Mouse (Mus musculus) small intestine, adult 2 months (tissue): ENCODE measurements around the gene Olfr56.
"Not testable (repeated sequence)": the region's sequence is repeated elsewhere in the genome, so short reads cannot be mapped to it uniquely, and the experiment has no call there.

Experiments used
- CTCF ChIP-seq: fragments of 200-500 bp; IDR thresholded peaks from 2 replicates; pipeline ENCODE4 v1.5.1; 2012; ENCODE audit warnings: low read depth, mild to moderate bottlenecking, control low read depth, inconsistent platforms, low read length, moderate library complexity, mixed read lengths; ENCODE audit not compliant: insufficient replicate concordance, insufficient read length; ENCODE audit errors: extremely low read depth
- POLR2A ChIP-seq: fragments of 200-500 bp; IDR thresholded peaks from 2 replicates; pipeline ENCODE4 v1.6.1; 2012; ENCODE audit warnings: low read depth, mild to moderate bottlenecking, control low read depth, inconsistent platforms, low read length, moderate library complexity

DNA sequence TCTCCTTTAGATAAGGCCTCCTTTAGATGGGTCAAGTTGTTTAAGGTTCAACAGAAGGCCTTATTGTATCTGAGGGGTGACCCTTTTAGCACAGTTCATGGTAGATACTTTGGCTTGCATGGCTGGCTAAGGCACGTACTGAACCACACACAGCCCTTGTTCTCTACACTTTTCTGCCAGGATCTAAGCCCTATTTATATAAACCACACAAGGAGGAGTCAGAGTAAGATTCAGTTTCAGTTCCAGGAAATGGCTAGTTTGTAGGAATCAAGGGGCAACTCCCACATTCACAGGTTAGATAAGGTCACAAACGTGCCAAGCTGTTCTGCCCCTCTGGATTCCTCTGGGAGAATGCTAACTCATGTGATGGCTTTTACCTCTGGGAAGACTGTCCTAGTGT, 15.3 kb downstream of the Olfr56 start, which contains the start of gene Tgtp1:
- not testable (repeated sequence) for TF ChIP-seq POLR2A, CTCF
